Mouse (Mus musculus) gastrocnemius, adult 8-10 months (tissue): ENCODE measurements around the gene Gabra5. TPM values are rescaled to one million over a fixed set of nuclear protein-coding genes. Genes with fewer than 3 reads are reported as not detected.

ENCODE experiments used
- DNase-seq, 2 experiments: peaks; one replicate each; pipeline ENCODE4 v3.0.0; 2022; ENCODE audit warnings: low spot score in 2 of 2
- total RNA-seq, 4 experiments: library from RNA; stranded (reverse); gene quantifications; 2 replicates each; pipeline ENCODE4 v1.2.4; 2022

Gene Gabra5
- not detected for total RNA-seq

- no peak for DNase-seq
Measured at GRCm38 (mm10) chr7:57509681-57510141, at the start of gene Gabra5. Gene Gabra5, minus strand, starts transcription at chr7:57510059.

- DNase-seq = no peak
Measured at GRCm38 (mm10) chr7:57538565-57538964, 28.7 kb upstream of the Gabra5 start.

GRCm38 (mm10) chr7:57532676-57533075 is 22.8 kb upstream of the Gabra5 start:
- DNase-seq = no peak

DNA sequence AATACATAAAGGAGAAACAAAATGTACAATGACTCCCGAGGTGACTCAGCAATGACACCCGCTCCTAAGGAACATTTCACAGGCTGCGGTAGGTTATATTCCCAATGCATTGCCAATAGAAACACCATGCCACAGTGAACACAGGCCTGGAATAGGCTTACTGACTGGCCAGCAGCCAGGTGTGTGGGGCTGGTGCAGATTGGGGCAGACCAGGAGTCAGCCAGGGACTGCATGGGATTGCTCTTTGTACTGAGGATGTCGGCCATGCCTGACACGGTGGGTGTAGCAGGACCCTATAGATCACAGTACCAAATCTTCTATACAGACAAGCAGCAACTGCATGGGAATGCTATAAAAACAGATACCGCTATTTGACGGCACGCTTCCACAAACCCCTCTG is 20.1 kb upstream of the Gabra5 start:
- DNase-seq = no peak

DNA sequence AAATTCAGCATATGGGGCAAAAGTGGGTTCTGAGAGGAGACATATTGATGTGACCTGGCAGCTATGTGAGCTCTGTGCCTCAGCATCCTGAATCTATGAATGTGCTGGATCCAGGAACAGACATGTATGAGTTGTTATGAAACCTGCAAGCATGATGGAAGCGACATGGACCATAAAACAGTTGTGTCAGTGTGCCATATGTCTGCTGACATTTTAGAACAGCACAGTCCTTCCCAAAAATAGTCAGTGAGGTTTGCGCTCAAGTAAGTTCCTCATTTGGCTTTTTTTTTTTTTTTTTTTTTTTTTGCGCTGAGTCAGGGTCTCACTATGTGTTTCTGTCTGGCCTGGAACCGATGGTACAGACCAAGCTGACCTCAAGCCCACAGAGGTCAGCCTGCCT is 19.6 kb upstream of the Gabra5 start:
- no peak for DNase-seq

GRCm38 (mm10) chr7:57512955-57513354 is 3.1 kb upstream of the Gabra5 start:
- no peak for DNase-seq

DNA sequence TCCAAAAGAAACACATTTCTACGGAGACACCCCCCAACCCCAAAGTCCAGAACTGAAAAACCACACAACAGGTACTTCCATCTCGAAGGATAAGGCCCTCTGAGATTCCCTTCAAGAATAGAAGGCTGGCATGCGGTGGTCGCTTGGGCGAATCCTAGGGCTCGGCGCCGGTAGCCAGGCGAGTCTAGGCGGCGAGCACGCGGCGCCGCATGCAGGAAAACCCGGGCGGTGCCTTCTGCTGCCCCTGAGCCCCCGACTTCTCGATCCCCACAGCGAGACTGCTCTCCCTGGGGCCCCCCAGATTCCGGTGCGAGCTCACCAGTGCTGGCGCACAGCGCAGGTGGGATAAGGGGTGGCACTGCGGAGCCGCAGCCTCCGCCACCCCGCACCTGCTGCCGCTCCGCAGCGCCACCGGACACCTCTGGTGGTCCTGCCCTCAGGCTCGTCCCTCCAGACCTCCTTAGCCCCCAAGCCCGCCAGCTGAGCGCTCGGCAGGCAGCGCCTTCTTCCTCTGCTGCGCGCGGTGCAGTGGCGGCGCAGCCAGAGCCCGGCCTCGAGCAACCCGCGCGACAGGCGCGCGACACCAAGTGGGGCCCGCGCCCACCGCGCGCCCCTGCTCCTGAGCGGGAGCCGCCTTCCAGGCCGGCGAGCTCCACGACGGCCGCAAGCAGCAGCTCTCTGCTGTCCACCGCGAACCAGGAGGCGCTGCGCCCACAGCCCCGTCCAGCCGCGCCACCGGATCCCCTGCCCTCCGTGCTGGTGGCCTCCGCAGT is 813 bp downstream of the Gabra5 start:
- DNase-seq = no peak

GRCm38 (mm10) chr7:57502809-57503208 is 7.0 kb downstream of the Gabra5 start:
- no peak for DNase-seq

- no peak for DNase-seq
Measured at GRCm38 (mm10) chr7:57491795-57492194, 18.1 kb downstream of the Gabra5 start.

DNA sequence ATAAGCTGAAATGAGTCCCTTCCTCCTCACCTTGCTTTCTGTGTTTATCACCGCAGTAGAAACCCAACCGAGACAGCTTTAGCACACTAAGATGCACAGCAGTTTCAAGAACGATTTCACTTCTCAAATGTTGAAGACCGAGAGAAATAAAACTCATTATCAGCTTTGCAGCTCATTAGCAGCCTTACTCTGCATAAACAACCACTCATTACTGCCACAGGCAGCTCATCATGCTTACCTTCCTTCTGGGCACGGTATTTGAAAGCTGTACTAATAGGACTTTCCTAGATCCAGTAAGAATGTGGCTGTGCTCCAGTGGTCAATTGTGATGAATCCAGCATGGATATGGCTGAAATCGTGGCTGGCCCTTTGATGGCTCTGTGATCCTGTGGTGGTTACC is 23.0 kb downstream of the Gabra5 start:
- no peak for DNase-seq

DNA sequence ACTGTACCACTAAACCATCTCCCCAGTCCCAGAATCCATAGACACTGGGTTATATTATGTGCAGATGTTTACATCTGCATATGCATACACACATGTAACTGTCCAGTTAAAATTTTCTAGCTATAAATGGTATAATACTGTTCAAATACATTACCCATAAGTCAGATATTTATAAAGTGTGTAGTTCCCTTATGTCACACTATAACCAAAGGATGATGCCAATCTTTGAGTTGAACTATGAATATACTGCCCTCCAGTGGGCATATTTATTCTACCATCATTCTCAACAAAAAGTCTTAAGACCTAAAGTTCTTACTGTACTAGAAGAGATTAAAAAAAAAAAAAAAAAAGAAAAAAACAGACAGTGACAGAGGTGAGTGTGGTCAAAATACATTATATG is 27.0 kb downstream of the Gabra5 start:
- DNase-seq = no peak

DNA sequence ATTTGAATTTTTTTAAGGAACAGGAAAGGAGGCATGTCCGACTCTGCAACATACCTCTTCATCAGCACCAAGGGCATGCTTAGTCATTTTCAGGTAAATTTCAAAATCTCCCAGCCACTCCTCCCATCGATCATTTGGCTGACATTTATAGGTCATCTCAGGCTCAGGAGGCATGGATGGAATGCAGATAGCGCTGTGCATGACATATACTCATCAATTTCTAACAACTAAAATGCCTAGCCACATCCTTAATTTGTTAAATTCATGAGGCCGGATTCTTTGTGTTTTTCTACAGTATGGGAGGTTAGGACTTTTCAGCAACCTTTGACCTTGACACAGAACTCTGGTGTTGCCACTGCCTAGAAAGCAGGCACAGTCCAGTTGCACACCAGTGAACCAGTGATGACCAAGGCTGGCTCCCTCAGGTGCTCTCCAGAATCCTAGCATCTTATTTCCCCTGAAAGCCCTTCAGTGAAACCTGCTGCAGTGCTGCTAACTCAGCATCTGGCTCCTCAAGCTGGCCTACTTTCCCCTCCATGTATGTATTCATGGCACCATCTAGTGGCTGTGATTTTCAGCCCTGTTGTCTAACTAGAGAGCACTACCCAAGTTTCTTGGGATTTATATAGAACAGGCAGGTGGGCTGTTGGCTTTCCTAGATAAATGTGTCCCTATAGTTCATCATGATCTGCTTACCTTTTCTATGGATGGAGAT is 35.9 kb downstream of the Gabra5 start:
- no peak for DNase-seq

GRCm38 (mm10) chr7:57471316-57471715 is 38.5 kb downstream of the Gabra5 start:
- no peak for DNase-seq

- no peak for DNase-seq
Measured at GRCm38 (mm10) chr7:57460354-57460753, 49.5 kb downstream of the Gabra5 start.

- DNase-seq = no peak
Measured at GRCm38 (mm10) chr7:57448239-57448638, 61.6 kb downstream of the Gabra5 start.

DNA sequence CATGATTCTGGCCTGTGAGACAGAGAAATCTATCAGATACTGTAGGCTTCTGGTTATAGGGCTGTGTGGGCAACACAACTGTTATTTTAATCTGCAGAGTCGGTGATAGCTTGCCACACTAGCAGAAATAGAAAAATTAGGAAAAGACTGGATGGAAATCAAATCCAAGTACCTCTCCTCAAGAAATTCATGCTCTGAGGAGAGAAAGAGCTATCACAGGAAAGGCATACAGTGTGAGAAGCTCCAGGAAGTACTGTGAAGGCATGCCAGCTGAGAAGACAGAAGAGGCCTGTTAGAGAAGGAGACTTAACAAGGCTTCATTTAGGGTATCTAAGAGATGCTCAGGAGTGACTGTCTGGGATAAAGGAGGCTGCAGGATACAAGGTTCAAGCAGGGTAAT is 87.2 kb downstream of the Gabra5 start:
- DNase-seq = no peak

GRCm38 (mm10) chr7:57421044-57421443 is 88.8 kb downstream of the Gabra5 start:
- no peak for DNase-seq

- no peak for DNase-seq
Measured at GRCm38 (mm10) chr7:57419392-57419791, 90.5 kb downstream of the Gabra5 start, which contains the start of gene Gabrb3. Gene Gabrb3, plus strand, starts transcription at chr7:57419692.

DNA sequence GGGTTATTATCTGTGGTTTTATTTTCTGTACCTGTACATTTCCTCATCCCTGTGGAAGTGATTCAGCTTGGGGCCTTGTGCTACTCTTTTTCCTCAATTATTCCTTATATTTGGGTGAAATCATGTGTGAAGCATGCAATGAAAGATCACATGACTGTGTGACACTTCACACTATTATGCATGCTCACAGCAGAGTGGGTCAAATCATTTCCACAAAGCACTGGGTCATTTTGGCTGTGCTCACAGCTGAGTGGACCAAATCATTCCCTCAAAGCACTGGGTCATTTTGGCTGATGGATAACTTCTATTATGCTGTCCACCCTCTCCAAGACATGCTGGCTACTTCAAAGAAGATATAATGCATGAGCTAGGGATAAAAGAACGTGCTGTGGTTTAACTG is 97.0 kb downstream of the Gabra5 start:
- no peak for DNase-seq

DNA sequence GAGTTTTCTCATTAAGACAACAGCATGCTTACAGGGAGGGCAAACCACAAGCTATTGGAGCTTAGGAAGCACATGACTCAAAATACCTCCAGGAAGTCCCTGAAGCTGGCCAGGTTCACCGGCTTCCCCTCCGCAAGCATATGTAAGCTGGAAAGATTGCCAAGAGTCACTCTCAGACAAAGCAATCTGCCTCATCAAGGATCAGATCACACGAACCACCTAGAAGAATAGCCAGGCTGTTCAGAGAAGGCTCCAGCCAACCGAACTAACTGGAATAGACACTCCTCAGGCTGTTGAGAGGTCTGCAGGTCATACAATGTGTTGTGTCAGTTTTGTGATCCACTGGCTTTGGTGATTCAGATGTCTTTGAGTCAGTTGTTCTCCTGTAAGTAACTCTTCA is 98.7 kb downstream of the Gabra5 start:
- no peak for DNase-seq

- no peak for DNase-seq
Measured at GRCm38 (mm10) chr7:57393551-57393950, 116.3 kb downstream of the Gabra5 start.

- DNase-seq = no peak
Measured at GRCm38 (mm10) chr7:57390046-57390445, 119.8 kb downstream of the Gabra5 start.

DNA sequence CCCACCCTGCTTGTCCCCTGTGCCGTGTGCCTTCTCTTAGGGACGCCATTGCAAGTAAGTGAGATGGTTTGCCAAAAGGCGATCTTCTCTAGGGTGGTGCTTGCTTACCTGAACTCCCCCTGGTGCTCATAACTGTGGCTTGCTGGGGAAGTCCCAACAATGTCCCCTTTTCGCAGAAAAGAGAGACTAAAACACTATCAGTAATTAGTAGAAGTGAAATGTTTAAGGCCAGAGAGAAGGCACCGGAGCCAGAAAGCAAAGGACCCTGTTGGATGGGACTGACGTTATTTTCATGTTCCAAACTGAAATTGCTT is 122.6 kb downstream of the Gabra5 start:
- no peak for DNase-seq
